Mouse (Mus musculus) Patski (cell line): ENCODE results near the gene Gpx1. TPM values are rescaled to one million over a fixed set of nuclear protein-coding genes. Genes with fewer than 3 reads are reported as not detected.

ENCODE experiments used
- ATAC-seq: fragments of 100-300 bp; one replicate; pipeline ENCODE4 v1.8.0; 2021
- CTCF ChIA-PET: fragments of 350-600 bp; sonication (Branson Sonifier 250); formaldehyde crosslinking; loops from one replicate; lab custom pipeline; 2022; ENCODE audit warnings: inconsistent platforms; lab: Charles Lee
- POLR2A ChIA-PET: fragments of 350-600 bp; sonication (Branson Sonifier 250); formaldehyde crosslinking; loops from one replicate; lab custom pipeline; 2022; ENCODE audit warnings: antibody characterized with exemption, inconsistent platforms; lab: Charles Lee
- DNase-seq: peaks from one replicate; pipeline ENCODE4 v3.0.0-alpha.2; 2011; ENCODE audit warnings: low read depth, low spot score
- H3K27me3 ChIP-seq: fragments of 371-371 bp; one replicate; pipeline ENCODE4 v1.5.1; 2021
- CTCF ChIP-seq: fragments of 100-300 bp; IDR thresholded peaks from one replicate; pipeline ENCODE4 v1.5.1; 2021
- in situ Hi-C: fragments of 300-500 bp; cut with MboI; formaldehyde crosslinking; loops from 3 replicates; pipeline ENCODE4 v1.11.1; 2018; ENCODE audit warnings: low pct_unique_long_range_greater_than_20kb, mixed read lengths
- polyA plus RNA-seq: library from polyadenylated mRNA; unstranded; gene quantifications from one replicate; pipeline ENCODE4 v1.2.3, GENCODE M21; 2021

The Gpx1 gene
- polyA plus RNA-seq, 1 experiment from 2014 or later: 372 TPM

GRCm38 (mm10) chr9:108337848-108338550 is 704 bp upstream of the Gpx1 start:
- CTCF ChIA-PET: interaction anchor here (1.4 kb wide), 1 partner anchor 17 kb away, joined by 4 read pairs; no protein-coding TSS in a partner anchor
- no peak for TF ChIP-seq CTCF
- DNase-seq (no peak), ATAC-seq (no peak)
- POLR2A ChIA-PET: interaction anchor here (0.7 kb wide), 2 partner anchors 10 to 49 kb away, joined by 3 to 4 read pairs; no protein-coding TSS in a partner anchor
- in situ Hi-C loops: no loop called here
- H3K27me3 ChIP-seq: no peaks in the 10 kb centered on the region

GRCm38 (mm10) chr9:108338551-108338885 is 185 bp upstream of the Gpx1 start:
- no peaks in the 10 kb centered on the region for H3K27me3 ChIP-seq
- DNase-seq: no peak
- ChIA-PET CTCF (interaction anchor here (1.4 kb wide), 1 partner anchor 18 kb away, joined by 4 read pairs; no protein-coding TSS in a partner anchor), POLR2A (interaction anchor here (0.7 to 1.2 kb wide), 4 partner anchors 9 to 75 kb away, joined by 3 to 4 read pairs (median 3); partner anchors contain the start of gene Dag1)
- ATAC-seq: no peak
- in situ Hi-C loops: no loop called here
- no peak for TF ChIP-seq CTCF

- ATAC-seq: no peak
- CTCF ChIA-PET: no interaction called here
- no peak for TF ChIP-seq CTCF
- in situ Hi-C loops: no loop called here
- no peak for DNase-seq
- POLR2A ChIA-PET: interaction anchor here (1.2 to 2.8 kb wide), 2 partner anchors 30 to 76 kb away, joined by 3 to 9 read pairs; partner anchors contain the start of gene Dag1
- H3K27me3 ChIP-seq: no peaks in the 10 kb centered on the region
Observed at GRCm38 (mm10) chr9:108339886-108340257, 1.2 kb downstream of the Gpx1 start.

- no peak for ATAC-seq
- DNase-seq: no peak
- TF ChIP-seq CTCF: no peak
- POLR2A ChIA-PET: interaction anchor here (2.8 kb wide), 1 partner anchor 31 kb away, joined by 9 read pairs; no protein-coding TSS in a partner anchor
- CTCF ChIA-PET: no interaction called here
- no peaks in the 10 kb centered on the region for H3K27me3 ChIP-seq
- in situ Hi-C loops: no loop called here
Observed at GRCm38 (mm10) chr9:108340258-108341138, 1.8 kb downstream of the Gpx1 start.

- ATAC-seq: no peak
- ChIA-PET CTCF (no interaction called here), POLR2A (interaction anchor here (2.8 kb wide), 1 partner anchor 32 kb away, joined by 9 read pairs; no protein-coding TSS in a partner anchor)
- H3K27me3 ChIP-seq: no peaks in the 10 kb centered on the region
- TF ChIP-seq CTCF: no peak
- DNase-seq: no peak
- in situ Hi-C loops: no loop called here
Observed at GRCm38 (mm10) chr9:108341139-108341475, 2.4 kb downstream of the Gpx1 start.

- ChIA-PET POLR2A (interaction anchor here (0.6 to 2.8 kb wide), 2 partner anchors 32 to 75 kb away, joined by 5 to 9 read pairs; no protein-coding TSS in a partner anchor), CTCF (interaction anchor here (1.3 to 1.4 kb wide), 2 partner anchors 33 to 246 kb away, joined by 4 read pairs; no protein-coding TSS in a partner anchor)
- no peaks in the 10 kb centered on the region for H3K27me3 ChIP-seq
- in situ Hi-C loops: no loop called here
- ATAC-seq: no peak
- no peak for DNase-seq
- no peak for TF ChIP-seq CTCF
Observed at GRCm38 (mm10) chr9:108341801-108342200, 3.1 kb downstream of the Gpx1 start.

GRCm38 (mm10) chr9:108342301-108342831 is 3.7 kb downstream of the Gpx1 start:
- in situ Hi-C loops: no loop called here
- H3K27me3 ChIP-seq: no peaks in the 10 kb centered on the region
- TF ChIP-seq CTCF: no peak
- ATAC-seq: no peak
- ChIA-PET CTCF (interaction anchor here (1.3 to 1.4 kb wide), 3 partner anchors 33 to 247 kb away, joined by 3 to 4 read pairs (median 4); no protein-coding TSS in a partner anchor), POLR2A (interaction anchor here (0.6 to 2.8 kb wide), 4 partner anchors 9 to 75 kb away, joined by 3 to 9 read pairs (median 6); partner anchors contain the start of genes Rhoa and Tcta)
- DNase-seq: no peak

- DNase-seq (no peak), ATAC-seq (no peak)
- in situ Hi-C loops: no loop called here
- H3K27me3 ChIP-seq: no peaks in the 10 kb centered on the region
- ChIA-PET CTCF (interaction anchor here (0.6 to 1.4 kb wide), 2 partner anchors 105 to 366 kb away, joined by 3 read pairs; no protein-coding TSS in a partner anchor), POLR2A (interaction anchor here (1.0 kb wide), 1 partner anchor 38 kb away, joined by 3 read pairs; the partner anchor contains the start of genes Rhoa and Tcta)
- TF ChIP-seq CTCF: no peak
Observed at GRCm38 (mm10) chr9:108343331-108343730, 4.6 kb downstream of the Gpx1 start.

- TF ChIP-seq CTCF: no peak
- DNase-seq: no peak
- no peak for ATAC-seq
- H3K27me3 ChIP-seq: no peaks in the 10 kb centered on the region
- POLR2A ChIA-PET: no interaction called here
- in situ Hi-C loops: no loop called here
- CTCF ChIA-PET: interaction anchor here (1.4 kb wide), 1 partner anchor 106 kb away, joined by 3 read pairs; no protein-coding TSS in a partner anchor
Observed at GRCm38 (mm10) chr9:108343835-108344234, 5.1 kb downstream of the Gpx1 start.

GRCm38 (mm10) chr9:108344471-108344870 is 5.8 kb downstream of the Gpx1 start:
- no peaks in the 10 kb centered on the region for H3K27me3 ChIP-seq
- DNase-seq (no peak), ATAC-seq (no peak)
- ChIA-PET POLR2A (no interaction called here), CTCF (interaction anchor here (0.7 kb wide), 1 partner anchor 222 kb away, joined by 3 read pairs; no protein-coding TSS in a partner anchor)
- in situ Hi-C loops: no loop called here
- no peak for TF ChIP-seq CTCF
